Mouse (Mus musculus) brain, adult 10 weeks (tissue): ENCODE measurements around the gene Wdr19. TPM values are rescaled to one million over a fixed set of nuclear protein-coding genes. Genes with fewer than 3 reads are reported as not detected.

Experiments used
- polyA plus RNA-seq: library from polyadenylated mRNA; stranded (reverse); fragments of 350-450 nt; fragmentation: Illumina TruSeq; extraction: RNeasy Lipid Tissue Mini Kit (QIAGEN cat#74804); gene quantifications from one replicate; pipeline ENCODE4 v1.2.3, GENCODE M21; 2015; ENCODE audit warnings: low read depth, low replicate concordance

The Wdr19 gene
- 11.7 TPM for polyA plus RNA-seq

DNA sequence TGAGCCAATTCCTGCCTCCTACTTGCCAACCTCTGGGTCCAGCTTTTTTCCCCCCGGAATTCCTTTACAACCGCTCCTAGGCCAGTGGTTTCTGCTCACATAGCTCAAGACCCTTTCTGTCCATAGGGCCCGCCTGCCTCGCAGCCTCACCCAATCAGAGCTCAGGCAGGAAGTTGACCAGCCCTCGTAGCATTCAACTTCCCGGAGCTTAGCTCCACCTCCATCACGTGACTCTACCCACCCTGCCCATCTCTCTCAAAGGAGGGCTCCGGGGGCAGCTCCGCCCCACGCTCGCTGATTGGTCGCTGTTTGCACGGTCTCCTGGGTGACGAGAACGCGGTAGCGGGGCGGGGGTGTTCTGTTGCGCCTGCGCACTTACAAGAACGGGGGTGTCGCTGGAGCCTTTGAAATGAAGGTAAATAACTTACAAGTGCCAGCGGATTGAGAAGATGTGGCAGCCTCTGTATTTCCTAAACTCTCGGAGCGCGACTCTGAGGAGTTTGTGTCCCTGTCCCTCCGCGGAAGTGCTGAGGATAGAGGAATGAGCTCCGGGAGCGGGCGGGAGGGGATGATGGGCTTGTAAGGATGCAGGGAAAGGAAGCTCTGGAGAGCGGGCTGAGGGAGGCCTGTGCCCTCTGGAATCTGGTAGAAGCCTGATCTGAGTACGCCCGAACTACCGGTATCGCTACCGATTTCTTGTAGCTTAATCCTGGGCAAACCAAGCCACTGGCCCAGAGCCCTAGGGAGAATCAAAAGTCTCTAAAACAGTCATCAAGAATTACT is at the start of gene Wdr19:
Gene Wdr19 (plus strand): TSS at position 351 of the 783 bp plus-strand sequence.

Other genes with a start within 250 kb of the Wdr19 start
- 0.39 TPM for gene Tlr6, start 239.6 kb upstream of the Wdr19 start, polyA plus RNA-seq
- 6.5 TPM for gene Fam114a1, start 229.6 kb upstream of the Wdr19 start, polyA plus RNA-seq
- gene Tmem156, start 107.6 kb upstream of the Wdr19 start, polyA plus RNA-seq, result 0.42 TPM
- gene Klhl5, start 92.2 kb upstream of the Wdr19 start, polyA plus RNA-seq, result 41.3 TPM
- gene Rfc1, start 136.0 kb downstream of the Wdr19 start, polyA plus RNA-seq, result 20.7 TPM
- gene Klb, start 148.6 kb downstream of the Wdr19 start, polyA plus RNA-seq, result not detected
- gene Rpl9, start 191.7 kb downstream of the Wdr19 start, polyA plus RNA-seq, result 1,559 TPM
- gene Lias, start 191.8 kb downstream of the Wdr19 start, polyA plus RNA-seq, result 43.9 TPM
- gene Ugdh, start 236.3 kb downstream of the Wdr19 start, polyA plus RNA-seq, result 21.8 TPM